Mouse (Mus musculus) fibroblast of lung, adult 2 months (primary cell): ENCODE data around the gene Gm38119.
"Not testable (repeated sequence)": the region's sequence is repeated elsewhere in the genome, so short reads cannot be mapped to it uniquely, and the experiment has no call there.

Experiments
- DNase-seq: peaks from one replicate; pipeline ENCODE4 v3.0.0-alpha.2; 2011; ENCODE audit warnings: low read depth

The Gm38119 gene

DNA sequence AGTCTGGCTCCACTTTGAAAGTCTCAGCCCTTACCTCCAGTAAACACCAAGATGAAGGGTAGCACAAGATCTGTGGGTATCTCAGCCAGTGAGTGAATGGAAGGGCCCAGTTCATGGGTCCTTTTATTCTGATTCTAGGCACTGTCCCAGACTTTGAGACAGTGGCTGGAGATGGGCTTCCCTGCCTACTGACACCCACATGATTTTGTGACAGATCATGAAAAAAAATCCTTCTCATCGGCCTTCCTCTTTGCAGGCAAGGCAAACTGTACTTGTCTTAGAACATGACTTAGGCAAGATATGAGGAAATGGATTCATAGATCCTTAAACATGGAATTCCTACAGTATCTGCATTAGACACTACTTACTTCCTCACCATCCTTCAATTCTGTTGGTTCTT lies at the start of gene Gm38119:
TSS of gene Gm38119 (minus strand) at position 101 of the 400 bp plus-strand sequence.
- no peak for DNase-seq

DNA sequence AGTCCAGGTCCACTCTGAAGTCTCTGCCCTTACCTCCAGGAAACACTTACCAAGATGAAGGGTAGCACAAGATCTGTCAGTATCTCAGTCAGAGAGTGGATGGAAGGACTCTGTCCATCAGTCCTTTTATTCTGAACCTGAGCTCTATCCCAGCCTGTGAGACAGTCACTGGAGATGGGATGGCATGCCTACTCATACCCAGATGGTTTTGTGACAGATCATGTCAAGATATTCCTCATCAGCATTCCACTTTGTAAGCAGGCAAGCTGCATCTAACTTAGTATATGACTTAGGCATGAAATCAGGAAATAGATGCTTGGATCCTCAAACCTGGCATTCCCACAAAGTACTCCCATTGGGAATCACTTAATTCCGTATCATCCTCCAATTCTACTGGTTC lies 39.9 kb upstream of the Gm38119 start, which contains the start of gene Lce1i:
TSS of gene Lce1i (minus strand) at position 101 of the 400 bp plus-strand sequence.
- no peak for DNase-seq

DNA sequence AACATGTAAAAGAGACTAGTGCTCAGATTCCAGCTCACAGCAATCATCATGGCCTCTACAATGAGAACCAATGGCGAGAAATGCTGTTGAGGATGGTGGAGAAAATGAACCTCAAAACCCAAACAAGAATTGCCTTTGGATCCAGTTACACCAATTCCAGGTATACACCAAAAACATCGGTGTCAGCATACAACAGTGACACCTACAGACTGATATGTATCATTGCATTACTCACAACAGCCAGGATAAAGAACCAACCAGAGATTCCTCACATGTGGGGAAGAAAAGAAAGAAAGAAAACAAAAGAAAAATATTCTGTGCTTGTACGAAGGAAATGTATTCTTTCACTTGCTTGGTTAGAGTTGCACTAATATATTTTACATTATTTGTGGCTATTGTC lies 32.7 kb upstream of the Gm38119 start:
- DNase-seq, result no peak

- no peak for DNase-seq
Measured at GRCm38 (mm10) chr3:92764965-92765364, 26.1 kb upstream of the Gm38119 start, which contains the start of gene Lce1h. Gene Lce1h, minus strand, starts transcription at chr3:92765065.

- DNase-seq, result no peak
Measured at GRCm38 (mm10) chr3:92753197-92753596, 14.3 kb upstream of the Gm38119 start.

DNA sequence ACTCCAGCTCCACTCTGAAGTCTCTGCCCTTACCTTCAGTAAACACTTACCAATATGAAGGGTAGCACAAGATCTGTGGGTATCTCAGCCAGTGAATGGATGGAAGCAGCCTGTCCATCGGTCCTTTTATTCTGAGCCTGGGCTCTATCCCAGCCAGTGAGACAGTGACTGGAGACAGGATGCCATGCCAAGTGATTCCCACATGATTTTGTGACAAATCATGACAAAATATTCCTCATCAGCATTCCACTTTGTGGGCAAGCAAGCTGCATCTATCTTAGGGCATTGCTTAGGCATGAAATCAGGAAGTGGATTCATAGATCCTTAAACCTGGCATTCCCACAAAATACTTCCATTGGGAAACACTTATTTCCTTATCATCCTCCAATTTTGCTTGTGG lies 13.3 kb upstream of the Gm38119 start, which contains the start of gene Lce1g:
TSS of gene Lce1g (minus strand) at position 101 of the 400 bp plus-strand sequence.
- DNase-seq, result no peak

DNA sequence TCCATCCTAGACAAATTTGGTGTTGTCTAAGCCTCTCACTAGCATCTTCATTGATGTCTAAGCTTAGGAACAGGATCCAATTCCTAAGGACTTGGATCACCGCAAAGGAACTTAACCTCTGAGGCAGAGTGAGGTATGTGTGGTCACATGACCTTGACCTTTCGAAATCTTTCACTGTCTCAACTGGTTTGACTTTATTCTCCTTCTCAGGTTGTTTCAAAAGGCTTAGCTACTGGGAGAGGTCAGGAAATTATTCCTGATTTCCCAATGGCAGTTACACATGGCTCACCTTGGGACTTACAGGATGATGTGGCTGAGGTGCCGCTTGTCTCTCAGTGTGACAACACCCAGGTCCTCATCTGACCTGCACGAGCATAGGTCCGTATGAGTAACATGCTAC lies 16.3 kb downstream of the Gm38119 start:
- no peak for DNase-seq

DNA sequence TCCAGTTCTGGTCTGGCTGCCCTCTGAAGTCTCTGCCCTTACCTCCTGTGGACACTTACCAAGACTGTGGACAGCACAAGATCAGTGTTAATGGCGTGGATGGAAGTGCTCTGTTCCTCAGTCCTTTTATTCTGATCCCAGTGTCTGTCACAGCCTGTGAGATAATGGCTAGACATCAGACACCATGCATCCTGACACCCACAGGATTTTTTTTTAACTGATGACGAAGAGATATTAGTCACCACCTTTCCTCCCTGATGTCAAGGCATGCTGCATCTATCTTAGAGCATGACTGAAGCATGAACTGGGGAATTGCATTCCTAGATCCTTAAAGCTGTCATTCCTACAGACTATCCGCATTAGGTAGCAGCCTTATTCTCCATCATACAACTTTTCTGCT lies 18.6 kb downstream of the Gm38119 start, which contains the start of gene Lce1f:
TSS of gene Lce1f (minus strand) at position 101 of the 400 bp plus-strand sequence.
- no peak for DNase-seq

DNA sequence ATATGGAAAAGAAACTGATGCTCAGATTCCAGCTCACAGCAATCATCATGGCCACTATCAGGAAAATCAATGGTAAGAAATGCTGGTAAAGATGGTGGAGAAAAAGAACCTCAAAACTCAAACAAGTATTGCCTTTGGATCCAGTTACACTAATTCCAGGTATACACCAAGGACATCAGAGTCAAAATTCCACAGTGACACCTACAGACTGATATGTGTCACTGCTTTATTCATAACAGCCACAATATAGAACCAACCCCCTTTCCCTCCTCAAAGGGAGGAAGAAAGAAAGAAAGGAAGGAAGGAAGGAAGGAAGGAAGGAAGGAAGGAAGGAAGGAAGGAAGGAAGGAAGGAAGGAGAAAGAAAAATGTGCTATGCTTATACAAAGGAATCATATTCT lies 23.8 kb downstream of the Gm38119 start:
- no peak for DNase-seq

- no peak for DNase-seq
Measured at GRCm38 (mm10) chr3:92708974-92709373, 29.9 kb downstream of the Gm38119 start, which contains the start of gene Lce1e. Gene Lce1e, minus strand, starts transcription at chr3:92709074.

DNA sequence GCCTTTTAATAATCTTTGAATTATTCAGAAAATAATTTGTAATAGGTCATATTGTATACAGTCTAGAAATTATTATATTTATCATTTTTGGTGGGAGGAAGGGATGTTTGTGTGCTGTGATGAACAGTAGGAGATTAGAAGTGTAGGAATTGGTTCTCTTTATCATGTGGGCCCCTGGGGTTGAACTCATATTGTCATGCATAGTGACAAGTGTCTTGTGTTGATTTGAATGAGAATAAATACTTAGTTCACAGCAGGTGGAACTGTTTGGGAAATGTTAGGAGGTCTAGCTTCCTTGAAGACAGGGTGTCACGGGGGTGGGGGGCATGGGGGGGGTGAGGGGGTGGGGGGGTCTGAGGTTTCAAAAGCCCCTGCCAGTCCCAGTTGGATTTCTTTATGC lies 44.3 kb downstream of the Gm38119 start:
- no peak for DNase-seq

DNA sequence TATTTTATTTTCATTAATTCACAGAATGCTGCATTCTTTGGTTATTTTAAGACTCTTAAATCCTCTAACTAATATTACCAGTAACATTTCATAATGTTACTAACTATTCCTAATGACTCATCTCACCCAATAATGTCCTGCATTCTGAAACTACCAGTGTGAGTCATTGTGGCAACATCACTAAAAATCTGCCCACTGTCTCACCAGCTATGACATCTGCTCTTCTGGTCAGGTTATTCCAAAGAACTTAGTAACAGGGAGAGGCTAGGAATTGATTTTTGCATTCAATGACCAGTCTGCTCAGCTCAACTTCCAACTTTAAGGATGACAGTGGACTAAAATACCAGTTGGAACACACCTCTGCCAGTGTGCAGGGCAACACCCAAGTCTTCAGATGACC lies 47.2 kb downstream of the Gm38119 start:
- no peak for DNase-seq

DNA sequence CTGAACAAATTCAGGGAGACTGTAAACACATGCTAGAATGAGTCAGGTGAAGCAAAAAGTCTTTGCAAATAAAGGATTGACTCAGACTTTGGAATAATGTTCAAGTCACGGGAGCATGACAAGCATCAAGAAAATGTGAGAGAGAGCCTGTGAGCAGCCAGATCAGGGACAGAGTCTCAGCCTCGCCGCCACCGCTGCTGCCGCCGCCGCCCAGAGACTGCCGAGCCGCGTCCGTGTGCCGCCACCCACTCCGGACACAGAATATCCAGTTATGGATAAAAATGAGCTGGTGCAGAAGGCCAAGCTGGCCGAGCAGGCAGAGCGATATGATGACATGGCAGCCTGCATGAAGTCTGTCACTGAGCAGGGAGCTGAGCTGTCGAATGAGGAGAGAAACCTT lies 49.7 kb downstream of the Gm38119 start:
- DNase-seq, result not testable (repeated sequence)
